8 mouse cellular contexts compared by ENCODE assay signal in the genomic region with DNA sequence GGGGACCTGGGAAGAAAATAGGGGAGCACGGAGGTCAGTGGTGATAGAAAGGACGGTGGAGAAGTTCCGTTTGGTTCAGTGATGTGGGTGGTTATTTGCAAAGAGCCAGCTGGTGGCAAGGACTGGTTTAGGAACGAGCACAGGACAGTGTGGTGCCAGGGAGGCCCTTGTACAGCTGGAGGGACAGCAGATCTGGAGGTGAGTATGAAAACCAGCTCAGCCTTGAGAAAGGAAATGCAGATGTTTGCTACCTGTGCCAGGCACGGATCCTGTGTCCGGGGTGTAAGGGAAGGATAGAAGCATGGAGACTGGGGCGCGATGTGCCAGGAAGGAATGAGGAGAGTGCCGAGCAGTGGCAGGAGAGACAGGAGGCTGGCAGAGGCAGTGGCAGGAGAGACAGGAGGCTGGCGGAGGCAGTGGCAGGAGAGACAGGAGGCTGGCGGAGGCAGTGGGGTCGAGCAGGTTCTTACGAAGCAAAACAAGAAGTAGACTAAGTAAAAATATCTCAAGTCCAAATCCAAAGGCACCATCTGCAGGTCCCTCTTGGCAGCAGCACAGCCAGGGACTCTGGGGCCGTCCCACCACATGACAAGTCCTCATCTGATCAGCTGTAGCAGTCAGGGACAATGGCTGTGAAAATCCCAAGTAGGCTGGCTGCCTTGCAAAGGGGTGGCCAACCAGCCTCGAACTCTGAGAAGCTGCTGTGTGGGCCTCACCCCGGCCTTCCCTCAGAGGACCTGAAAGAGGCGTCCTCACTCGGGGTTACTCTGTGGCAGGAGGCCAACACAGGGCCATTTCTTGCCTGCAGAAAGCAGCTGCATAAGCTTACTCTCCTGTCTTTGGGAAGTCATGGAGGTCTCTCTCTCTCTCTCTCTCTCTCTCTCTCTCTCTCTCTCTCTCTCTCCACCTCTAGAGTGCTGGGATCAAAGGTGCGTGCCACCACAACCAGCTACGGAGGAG. TPM values are rescaled to one million over a fixed set of nuclear protein-coding genes. Genes with fewer than 3 reads are reported as not detected.
DNase-seq lines count a peak whose midpoint lies in the region; ATAC-seq and TF ChIP-seq lines count a peak whose summit lies in the region.

No protein-coding gene starts in this region.

- TF ChIP-seq RAD21 in MEL (IDR thresholded peaks at IDR 0.05; ENCODE audit: low read depth, low read length): peak; percentile 55

- TF ChIP-seq EP300 in MEL (IDR thresholded peaks at IDR 0.05; ENCODE audit: low read depth in 1 of 2, low read length in 2 of 2): no peak

- H3K9me3 ChIP-seq in heart, embryonic 11.5 days (replicated peaks; ENCODE audit: control insufficient read depth, low read length): no peaks in the 10 kb centered on the region
- no peaks in the 10 kb centered on the region for H3K9me3 ChIP-seq in MEL (replicated peaks; ENCODE audit: insufficient read depth, low read length)
- no peaks in the 10 kb centered on the region for H3K9me3 ChIP-seq in hindbrain, embryonic 10.5 days
- H3K9me3 ChIP-seq in midbrain, embryonic 10.5 days (replicated peaks): no peaks in the 10 kb centered on the region

- peak overlapping the region; percentile 73 for H3K9ac ChIP-seq in heart, embryonic 11.5 days (ENCODE audit: low read depth, low read length)
- H3K9ac ChIP-seq in MEL (ENCODE audit: control insufficient read depth, low read depth, low read length, poor library complexity, severe bottlenecking): peak overlapping the region; percentile 73

- no peaks in the 10 kb centered on the region for H3K27me3 ChIP-seq in heart, embryonic 11.5 days (ENCODE audit: control insufficient read depth, insufficient read depth, low read length)
- H3K27me3 ChIP-seq in MEL (ENCODE audit: control insufficient read depth in 1 of 2, insufficient read depth in 2 of 2, low read length in 2 of 2): no peaks in the 10 kb centered on the region
- H3K27me3 ChIP-seq in hindbrain, embryonic 10.5 days (ENCODE audit: insufficient read depth, poor library complexity, severe bottlenecking): peaks cover 13% of the 10 kb centered on the region
- peaks cover 16% of the 10 kb centered on the region for H3K27me3 ChIP-seq in midbrain, embryonic 10.5 days (ENCODE audit: low read depth, poor library complexity, severe bottlenecking)

- 45% methylated on average over 20 of the region's 20 CpGs for WGBS in heart, embryonic 11.5 days (ENCODE audit: insufficient replicate concordance)
- 37% methylated on average over 20 of the region's 20 CpGs for WGBS in hindbrain, embryonic 10.5 days
- 40% methylated on average over 20 of the region's 20 CpGs for WGBS in midbrain, embryonic 10.5 days

- no peaks in the 10 kb centered on the region for H3K36me3 ChIP-seq in heart, embryonic 11.5 days (ENCODE audit: control insufficient read depth, insufficient read depth, low read length)
- H3K36me3 ChIP-seq in MEL (ENCODE audit: control insufficient read depth in 1 of 2, insufficient read depth in 2 of 2, low read length in 2 of 2): peaks cover 0 to 11% of the 10 kb centered on the region in 2 experiments; a peak in 2 of 4 replicates
- no peaks in the 10 kb centered on the region for H3K36me3 ChIP-seq in hindbrain, embryonic 10.5 days
- H3K36me3 ChIP-seq in midbrain, embryonic 10.5 days: no peaks in the 10 kb centered on the region

- no peaks in the 10 kb centered on the region; the same call in 1 of the 2 replicates for H3K79me2 ChIP-seq in MEL (ENCODE audit: control insufficient read depth, insufficient read depth, low read length, poor library complexity)

- H3K4me3 ChIP-seq in heart, embryonic 11.5 days (ENCODE audit: low read depth, low read length): peak overlapping the region; percentile 44
- H3K4me3 ChIP-seq in MEL (ENCODE audit: control insufficient read depth in 1 of 2, insufficient read depth in 1 of 2, low read depth in 2 of 2, low read length in 2 of 2): peak overlapping the region; percentile 62 to 83
- peak overlapping the region; percentile 52 for H3K4me3 ChIP-seq in hindbrain, embryonic 10.5 days
- peak overlapping the region; percentile 54 for H3K4me3 ChIP-seq in midbrain, embryonic 10.5 days

- no peak overlapping the region; the same call in 1 of the 2 replicates for H3K27ac ChIP-seq in heart, embryonic 11.5 days (ENCODE audit: low read depth, low read length)
- H3K27ac ChIP-seq in MEL (ENCODE audit: control insufficient read depth, low read depth, low read length): peak overlapping the region; percentile 77
- H3K27ac ChIP-seq in hindbrain, embryonic 10.5 days: peak overlapping the region; percentile 82
- peak overlapping the region; percentile 78 for H3K27ac ChIP-seq in midbrain, embryonic 10.5 days (replicated peaks)

- no peak; a peak in 1 of 4 replicates for TF ChIP-seq POLR2A in MEL (IDR thresholded peaks at IDR 0.05; ENCODE audit: control insufficient read depth in 1 of 2, insufficient read depth in 1 of 2, low read depth in 1 of 2, low read length in 2 of 2, poor library complexity in 1 of 2)

- H3K4me1 ChIP-seq in heart, embryonic 11.5 days (ENCODE audit: control insufficient read depth, insufficient read depth, low read length): peaks cover 24% of the 10 kb centered on the region
- H3K4me1 ChIP-seq in MEL (ENCODE audit: control insufficient read depth in 1 of 2, insufficient read depth in 2 of 2, low read length in 2 of 2): peaks cover 13 to 25% of the 10 kb centered on the region in 2 experiments; a peak in 3 of 4 replicates
- H3K4me1 ChIP-seq in hindbrain, embryonic 10.5 days (replicated peaks): peaks cover 51% of the 10 kb centered on the region
- H3K4me1 ChIP-seq in midbrain, embryonic 10.5 days: peaks cover 46% of the 10 kb centered on the region

- ATAC-seq in heart, embryonic 11.5 days (replicated peaks; ENCODE audit: insufficient number of reproducible peaks, low FRiP score, low TSS enrichment): peak; percentile 9; the same call in 1 of the 2 replicates

- peak overlapping the region; percentile 73 for H3K4me2 ChIP-seq in heart, embryonic 11.5 days

- TF ChIP-seq CTCF in MEL (IDR thresholded peaks at IDR 0.05 in 2 of 3, conservative IDR thresholded peaks at IDR 0.05 in 1 of 3; ENCODE audit: control insufficient read depth in 1 of 3, insufficient read depth in 1 of 3, low read depth in 2 of 3, low read length in 3 of 3, poor library complexity in 1 of 3, severe bottlenecking in 1 of 3): peak in 2 of 3 experiments; percentile 46 to 47; a peak in 4 of 6 replicates

- no peak for DNase-seq in heart, adult 8-10 months (ENCODE audit: low spot score)
- DNase-seq in MEL (ENCODE audit: low read depth, low spot score): peak; percentile 86
- no peak for DNase-seq in hindbrain, embryonic 10.5 days (ENCODE audit: low spot score)
- peak; percentile 35 for DNase-seq in midbrain, embryonic 10.5 days (ENCODE audit: low spot score)
- no peak for DNase-seq in urinary bladder, postnatal 36 days (ENCODE audit: low spot score in 2 of 2)
- no peak for DNase-seq in adrenal gland, postnatal 10 days
- no peak for DNase-seq in layer of hippocampus, postnatal 14 days (ENCODE audit: low spot score in 2 of 2)

TF ChIP-seq in MEL, 35 proteins besides CTCF, POLR2A, EP300 and RAD21 (continues in another document):
- TF ChIP-seq TAL1 (IDR thresholded peaks at IDR 0.05; ENCODE audit: low read length) (peak; percentile 33; the same call in 1 of the 2 replicates), MAFK (IDR thresholded peaks at IDR 0.05; ENCODE audit: borderline replicate concordance, low read depth, low read length) (no peak), ELF1 (IDR thresholded peaks at IDR 0.05; ENCODE audit: low read depth, low read length) (no peak), MAX (IDR thresholded peaks at IDR 0.05; ENCODE audit: low read length) (peak; percentile 58), SIN3A (IDR thresholded peaks at IDR 0.05; ENCODE audit: low read length) (peak; percentile 72; the same call in 1 of the 2 replicates), POLR2AphosphoS5 (IDR thresholded peaks at IDR 0.05; ENCODE audit: borderline replicate concordance, low read depth, low read length) (no peak), KAT2A (conservative IDR thresholded peaks at IDR 0.05; ENCODE audit: low read depth, low read length) (no peak), BHLHE40 (IDR thresholded peaks at IDR 0.05; ENCODE audit: borderline replicate concordance, low read depth, low read length) (no peak), ZNF384 (IDR thresholded peaks at IDR 0.05; ENCODE audit: low read depth, low read length) (no peak), CHD1 (IDR thresholded peaks at IDR 0.05; ENCODE audit: low read depth, low read length) (no peak), ZKSCAN1 (IDR thresholded peaks at IDR 0.05; ENCODE audit: low read depth, low read length) (no peak), ETS1 (IDR thresholded peaks at IDR 0.05; ENCODE audit: low read depth, low read length) (peak; percentile 79), MXI1 (IDR thresholded peaks at IDR 0.05; ENCODE audit: low read depth, low read length) (peak; percentile 69), RCOR1 (IDR thresholded peaks at IDR 0.05; ENCODE audit: low read depth, low read length) (no peak), UBTF (IDR thresholded peaks at IDR 0.05; ENCODE audit: borderline replicate concordance, insufficient read depth, low read depth, low read length) (0 out of 2 replicates have a peak, but pooled peaks have one; percentile 60), ZMIZ1 (IDR thresholded peaks at IDR 0.05; ENCODE audit: low read depth, low read length) (no peak), MYB (IDR thresholded peaks at IDR 0.05; ENCODE audit: low read depth, low read length) (no peak), SMC3 (IDR thresholded peaks at IDR 0.05; ENCODE audit: low read depth, low read length) (peak; percentile 54), GATA1 (IDR thresholded peaks at IDR 0.05; ENCODE audit: low read depth, low read length) (no peak), MYC (IDR thresholded peaks at IDR 0.05; ENCODE audit: low read depth, low read length) (no peak), MAZ (IDR thresholded peaks at IDR 0.05; ENCODE audit: low read depth, low read length) (no peak), NELFE (IDR thresholded peaks at IDR 0.05; ENCODE audit: low read depth, low read length) (no peak), ZC3H11A (IDR thresholded peaks at IDR 0.05; ENCODE audit: low read depth, low read length) (peak; percentile 50)

RNA-seq across cellular contexts. Expression of a gene that starts 29.6 kb away (rescaled TPM):
- polyA plus RNA-seq in heart, embryonic 11.5 days (2014; fragmentation: Nextera tagmentation; extraction: Ambion mirVana): 100 and 126 TPM in 2 replicates
- 10 to 100 TPM; 36.3 to 44.8 (median 42.9) TPM for total RNA-seq in heart, adult 8-10 months (2022)
- 76.7 and 77.2 TPM in 2 replicates for total RNA-seq in MEL (2012; rRNA removed)
- 100 to 1,000 TPM in 1 of 2 experiments, 10 to 100 TPM in 1; 30.9 to 104 TPM for polyA plus RNA-seq in MEL (2012; ENCODE audit: insufficient read depth in 1 of 2, insufficient read length in 2 of 2, low read depth in 1 of 2, low replicate concordance in 2 of 2, missing spikeins in 1 of 2)
- 83.6 and 103 TPM in 2 replicates for polyA plus RNA-seq in hindbrain, embryonic 10.5 days (2016; fragmentation: Nextera tagmentation; extraction: Ambion mirVana)
- 116 and 119 TPM in 2 replicates for polyA plus RNA-seq in midbrain, embryonic 10.5 days (2016; fragmentation: Nextera tagmentation; extraction: Ambion mirVana)
- 100 to 1,000 TPM; 117 to 134 TPM for total RNA-seq in adrenal gland, postnatal 10 days (2021)
- 10 to 100 TPM; 81.9 to 82.1 TPM for total RNA-seq in layer of hippocampus, postnatal 14 days (2021)

Comparison
In these comparisons a context has a peak if more than half of its experiments do, and no peak if none do; other contexts are left out.
1. DNase-seq: peak in MEL (single experiment) and midbrain, embryonic 10.5 days (single experiment); none in heart, adult 8-10 months (single experiment), hindbrain, embryonic 10.5 days (single experiment), urinary bladder, postnatal 36 days (0 of 2), adrenal gland, postnatal 10 days (single experiment) and layer of hippocampus, postnatal 14 days (0 of 2).
2. Peak in every context shown above with its lines, with median percentiles within 50 percentile points of each other: H3K4me3 ChIP-seq.